Mouse (Mus musculus): ENCODE measurements at regions not wholly inside any gene's neighbourhood (a gene's known extent, or its start where the extent isn't known, plus 50 kb on each side); places are given as distances from the start of the nearest gene placed in this dataset.
A peak's percentile ranks its signal among the peaks of the same experiment; 100 is the strongest.
"Not testable (repeated sequence)": the region's sequence is repeated elsewhere in the genome, so short reads cannot be mapped to it uniquely, and the experiment has no call there.

DNA sequence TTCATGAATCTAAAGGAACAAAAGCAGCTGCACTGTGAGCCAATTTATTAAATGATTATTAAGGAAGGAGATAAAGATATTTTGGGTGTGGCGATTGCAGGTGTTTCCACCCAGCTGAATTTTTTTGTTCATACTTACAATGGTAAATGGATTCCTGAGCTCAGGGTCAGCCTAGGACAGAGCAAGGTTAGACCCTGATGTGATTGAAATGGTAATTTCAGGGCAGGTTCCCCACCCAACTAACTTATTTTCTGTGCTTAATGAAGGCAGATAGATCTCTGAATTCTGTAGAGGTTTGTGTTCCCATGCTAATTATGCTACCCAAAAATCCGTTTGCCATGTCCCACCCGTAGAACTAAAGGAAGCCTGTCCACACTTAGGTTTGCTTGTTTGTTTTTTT, 258.8 kb upstream of the St6gal2 start:
- no peaks in the 10 kb centered on the region for H3K9me3 ChIP-seq (replicated peaks)

DNA sequence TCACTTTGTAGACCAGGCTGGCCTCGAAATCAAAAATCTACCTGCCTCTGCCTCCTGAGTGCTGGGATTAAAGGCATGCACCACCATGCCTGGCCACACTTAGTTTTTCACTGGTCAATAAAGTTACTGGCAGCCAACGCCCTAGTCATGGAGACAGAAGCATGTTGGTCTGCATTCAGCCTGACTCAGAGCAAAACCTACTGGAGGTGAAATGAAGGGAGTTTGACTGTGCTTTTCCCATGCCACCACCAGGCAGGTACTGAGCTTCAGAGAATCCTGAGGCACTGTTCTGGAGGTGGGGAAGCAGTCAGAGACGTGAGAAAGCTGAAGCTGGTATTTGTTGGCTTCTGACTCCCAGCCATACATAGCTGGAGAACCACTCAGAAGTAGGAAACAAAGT, 258.4 kb upstream of the St6gal2 start:
- Histone ChIP-seq H3K4me2 (no peak overlapping the region), H3K4me3 (no peak overlapping the region), H3K9me3 (replicated peaks) (no peaks in the 10 kb centered on the region), H3K27ac (no peak overlapping the region), H3K36me3 (ENCODE audit: poor library complexity, severe bottlenecking) (no peaks in the 10 kb centered on the region), H3K4me1 (no peaks in the 10 kb centered on the region), H3K27me3 (no peaks in the 10 kb centered on the region), H3K9ac (no peak overlapping the region)
- ATAC-seq, result no peak
- 82% methylated on average over 3 of the region's 3 CpGs for WGBS

More for the DNA sequence above, 258.8 kb upstream of the St6gal2 start:
- no peaks in the 10 kb centered on the region for H3K4me1 ChIP-seq
- no peak overlapping the region for H3K4me3 ChIP-seq
- H3K36me3 ChIP-seq (ENCODE audit: poor library complexity, severe bottlenecking), result no peaks in the 10 kb centered on the region
- no peak for ATAC-seq
- H3K9ac ChIP-seq, result no peak overlapping the region
- no peaks in the 10 kb centered on the region for H3K27me3 ChIP-seq
- H3K27ac ChIP-seq, result no peak overlapping the region
- no peak overlapping the region for H3K4me2 ChIP-seq
- WGBS, result 83% methylated on average over 3 of the region's 3 CpGs

DNA sequence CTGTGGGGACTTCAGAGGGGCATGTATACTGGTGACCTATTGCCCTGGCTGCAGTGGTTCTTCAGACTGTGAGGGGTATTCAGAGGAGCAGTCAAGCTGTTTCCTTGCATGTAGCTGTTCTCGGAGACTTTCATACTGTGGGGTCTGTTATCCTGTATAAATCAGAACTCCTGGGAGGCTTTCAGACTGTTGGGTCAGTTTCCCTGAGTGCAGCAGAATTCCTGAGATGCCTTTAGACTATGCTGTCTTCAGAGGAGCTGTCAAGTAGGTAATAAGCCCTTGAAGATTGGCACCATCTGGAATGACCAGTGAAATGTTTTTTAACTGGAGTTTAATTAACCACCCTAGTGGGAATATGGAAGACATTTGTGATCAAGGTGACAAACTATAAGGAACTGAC, 238.6 kb upstream of the St6gal2 start:
- Histone ChIP-seq H3K9ac (no peak overlapping the region), H3K4me2 (no peak overlapping the region), H3K4me1 (no peaks in the 10 kb centered on the region), H3K4me3 (no peak overlapping the region), H3K36me3 (ENCODE audit: poor library complexity, severe bottlenecking) (no peaks in the 10 kb centered on the region), H3K27ac (no peak overlapping the region), H3K27me3 (no peaks in the 10 kb centered on the region), H3K9me3 (replicated peaks) (no peaks in the 10 kb centered on the region)
- WGBS, result 69% methylated on average over 1 of the region's 1 CpGs
- ATAC-seq, result no peak

DNA sequence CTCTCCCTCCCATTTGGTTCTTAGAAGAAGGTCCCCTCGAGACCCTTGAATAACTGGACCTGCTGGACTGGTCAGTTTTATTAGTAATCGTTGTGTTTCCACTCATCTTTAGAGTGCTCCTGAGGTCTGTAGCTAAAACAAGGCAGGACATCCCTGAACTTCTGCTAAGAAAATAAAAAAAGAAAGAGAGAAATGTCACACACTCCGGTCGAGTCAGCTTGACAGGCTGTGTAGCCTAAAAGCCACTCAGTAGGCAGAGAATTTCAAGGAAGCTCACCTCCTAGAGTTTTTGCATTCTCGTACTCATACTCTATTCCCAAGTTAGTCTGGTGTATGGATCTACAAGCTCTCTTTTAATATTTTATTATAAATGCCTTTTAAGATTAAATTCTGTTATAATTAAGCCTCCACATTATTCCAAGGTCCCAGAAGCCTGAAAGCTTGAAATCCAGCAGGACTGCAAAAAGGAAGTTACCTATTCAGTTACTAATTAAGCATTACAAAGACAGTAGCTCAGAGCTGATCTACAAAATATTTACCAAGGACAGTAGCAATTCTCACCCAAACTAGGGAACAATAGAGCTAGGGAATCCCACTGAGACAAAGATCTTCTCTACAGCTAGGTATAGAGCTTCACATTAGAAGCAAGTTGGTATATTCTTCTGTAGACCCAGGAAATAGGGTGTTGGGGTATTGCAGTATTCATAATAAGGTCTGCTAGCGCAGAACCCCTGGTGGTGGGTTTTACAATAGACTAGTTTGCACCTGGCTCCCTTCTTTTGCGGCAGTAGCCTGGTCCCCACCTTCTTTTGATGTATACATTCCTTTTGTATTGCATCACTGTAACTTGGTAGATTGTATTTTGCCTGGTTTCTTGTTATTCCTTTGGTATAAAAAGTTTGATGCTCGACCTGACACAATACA, 226.7 kb upstream of the St6gal2 start:
- H3K4me1 ChIP-seq; ATAC-seq; H3K4me3 ChIP-seq; H3K9me3 ChIP-seq (replicated peaks); H3K27me3 ChIP-seq; H3K9ac ChIP-seq; H3K27ac ChIP-seq; H3K4me2 ChIP-seq; H3K36me3 ChIP-seq (ENCODE audit: poor library complexity, severe bottlenecking): not testable (repeated sequence)
- WGBS, result 87% methylated on average over 8 of the region's 8 CpGs

DNA sequence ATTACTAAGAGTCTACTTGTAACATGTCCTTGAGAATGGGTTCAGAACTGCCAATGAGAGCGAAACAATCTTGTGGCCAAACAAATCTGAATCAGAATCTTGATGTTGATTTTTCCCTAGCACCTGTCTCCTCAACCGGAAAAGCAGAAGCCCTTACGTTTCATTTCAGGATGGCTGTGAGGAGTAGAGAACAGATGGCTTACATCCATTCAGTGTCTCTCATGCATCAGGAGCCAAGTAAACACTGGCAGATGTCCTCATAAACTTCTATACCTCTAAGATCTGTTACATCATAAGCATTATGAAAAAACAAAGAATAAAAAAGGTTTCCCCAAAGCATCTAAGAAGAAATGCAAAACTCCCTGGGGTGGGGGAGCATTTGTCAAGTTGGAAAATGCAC, 221.1 kb upstream of the St6gal2 start:
- Histone ChIP-seq H3K27ac (no peak overlapping the region), H3K9me3 (replicated peaks) (no peaks in the 10 kb centered on the region), H3K27me3 (no peaks in the 10 kb centered on the region), H3K36me3 (ENCODE audit: poor library complexity, severe bottlenecking) (no peaks in the 10 kb centered on the region), H3K4me2 (no peak overlapping the region), H3K9ac (no peak overlapping the region), H3K4me1 (no peaks in the 10 kb centered on the region), H3K4me3 (no peak overlapping the region)
- no peak for ATAC-seq
- WGBS, result 74% methylated on average over 3 of the region's 3 CpGs

DNA sequence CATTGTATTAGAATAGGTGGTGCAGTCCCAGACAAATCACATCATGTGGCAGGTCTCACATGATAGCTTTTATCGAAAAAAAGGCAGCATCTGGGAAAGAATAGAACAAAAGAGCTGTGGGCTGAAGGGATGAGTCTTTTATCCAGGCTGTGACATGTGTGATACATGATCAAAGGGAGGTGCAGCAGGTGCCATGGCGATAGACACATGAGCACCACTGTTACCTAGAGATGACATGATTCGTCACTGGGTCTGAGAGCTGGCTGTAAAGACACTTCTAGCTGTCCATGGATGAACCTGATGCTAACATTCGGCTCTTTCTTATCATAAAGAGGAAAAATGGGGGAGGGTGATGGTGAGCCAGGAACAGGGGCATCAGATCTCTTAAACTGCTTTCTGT, 210.9 kb upstream of the St6gal2 start:
- no peaks in the 10 kb centered on the region for H3K27me3 ChIP-seq
- no peak overlapping the region for H3K4me2 ChIP-seq
- no peak overlapping the region for H3K4me3 ChIP-seq
- H3K9me3 ChIP-seq (replicated peaks), result no peaks in the 10 kb centered on the region
- no peak overlapping the region for H3K9ac ChIP-seq
- peak; percentile 67; the same call in 1 of the 2 replicates for ATAC-seq
- WGBS, result 78% methylated on average over 4 of the region's 4 CpGs
- no peak overlapping the region for H3K27ac ChIP-seq
- no peaks in the 10 kb centered on the region for H3K4me1 ChIP-seq
- H3K36me3 ChIP-seq (ENCODE audit: poor library complexity, severe bottlenecking), result no peaks in the 10 kb centered on the region

DNA sequence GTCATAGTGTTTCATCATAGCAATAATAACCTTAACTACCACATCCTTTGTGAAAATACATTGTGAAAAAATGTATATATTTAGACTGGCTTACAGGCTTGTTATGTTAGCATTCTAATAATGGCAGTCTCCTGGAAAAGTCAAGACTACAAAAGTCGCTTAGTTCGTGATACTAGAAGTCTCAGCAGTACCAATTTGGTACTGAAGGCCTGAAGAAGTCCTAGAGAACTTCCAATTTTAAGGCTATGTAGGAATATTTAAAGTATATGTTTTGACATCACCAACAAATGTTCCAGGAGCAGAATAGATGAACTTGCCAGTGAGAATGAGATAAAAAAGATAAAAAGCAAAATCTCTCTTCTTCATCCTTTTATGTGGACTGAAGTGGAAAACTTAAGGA, 182.5 kb upstream of the St6gal2 start:
- 93% methylated on average over 2 of the region's 2 CpGs for WGBS
- no peak overlapping the region for H3K4me3 ChIP-seq
- H3K4me1 ChIP-seq, result no peaks in the 10 kb centered on the region
- no peak overlapping the region for H3K9ac ChIP-seq
- no peaks in the 10 kb centered on the region for H3K27me3 ChIP-seq
- H3K4me2 ChIP-seq, result no peak overlapping the region
- no peaks in the 10 kb centered on the region for H3K36me3 ChIP-seq (ENCODE audit: poor library complexity, severe bottlenecking)
- H3K9me3 ChIP-seq (replicated peaks), result no peaks in the 10 kb centered on the region
- ATAC-seq, result no peak
- no peak overlapping the region for H3K27ac ChIP-seq

DNA sequence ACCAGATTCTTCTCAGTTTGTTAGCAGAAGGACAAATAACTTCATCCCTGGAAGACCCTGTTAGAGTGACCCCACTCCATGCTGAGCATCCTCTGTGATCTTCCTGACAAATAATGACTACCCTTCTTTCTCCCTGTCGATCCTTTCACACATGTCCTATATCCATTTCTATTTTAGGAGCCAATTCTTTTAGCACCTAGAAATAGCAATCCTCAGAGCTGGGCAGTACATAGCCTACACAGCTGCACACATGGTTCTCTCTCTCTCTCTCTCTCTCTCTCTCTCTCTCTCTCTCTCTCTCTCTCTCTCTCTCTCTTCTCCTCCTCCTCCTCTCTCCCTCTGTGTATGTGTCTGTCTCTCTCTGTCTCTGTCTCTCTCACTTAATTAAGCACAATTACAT, 168.6 kb upstream of the St6gal2 start:
- no peak overlapping the region for H3K27ac ChIP-seq
- no peak overlapping the region for H3K4me2 ChIP-seq
- no peaks in the 10 kb centered on the region for H3K27me3 ChIP-seq
- H3K4me1 ChIP-seq, result no peaks in the 10 kb centered on the region
- H3K9me3 ChIP-seq (replicated peaks), result no peaks in the 10 kb centered on the region
- H3K4me3 ChIP-seq, result no peak overlapping the region
- no peak overlapping the region for H3K9ac ChIP-seq
- ATAC-seq, result no peak; the same call in 1 of the 2 replicates
- 79% methylated on average over 1 of the region's 1 CpGs for WGBS
- no peaks in the 10 kb centered on the region for H3K36me3 ChIP-seq (ENCODE audit: poor library complexity, severe bottlenecking)

DNA sequence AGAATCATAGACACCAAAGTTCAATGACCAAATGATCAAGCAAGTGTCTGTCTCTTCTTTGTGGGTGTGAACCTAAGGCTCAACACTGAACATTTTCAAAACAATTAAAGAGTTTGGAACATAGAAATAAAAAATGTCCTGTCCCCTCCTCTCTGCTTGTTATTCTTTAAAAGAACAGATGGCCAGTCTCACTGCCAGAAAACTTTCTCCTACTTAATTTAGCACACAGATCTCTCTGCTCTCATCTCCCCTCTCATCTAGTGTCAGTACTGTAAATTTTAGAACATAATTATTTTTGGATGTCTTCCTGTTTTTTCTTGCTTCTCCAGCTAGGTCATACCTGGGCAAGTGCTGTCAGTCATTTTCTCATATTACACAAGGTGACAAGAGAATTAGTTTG, 163.9 kb upstream of the St6gal2 start:
- ATAC-seq, result no peak
- Histone ChIP-seq H3K9ac (no peak overlapping the region), H3K9me3 (replicated peaks) (no peaks in the 10 kb centered on the region), H3K27ac (no peak overlapping the region), H3K4me3 (no peak overlapping the region), H3K27me3 (no peaks in the 10 kb centered on the region), H3K36me3 (ENCODE audit: poor library complexity, severe bottlenecking) (no peaks in the 10 kb centered on the region), H3K4me1 (no peaks in the 10 kb centered on the region), H3K4me2 (no peak overlapping the region)

DNA sequence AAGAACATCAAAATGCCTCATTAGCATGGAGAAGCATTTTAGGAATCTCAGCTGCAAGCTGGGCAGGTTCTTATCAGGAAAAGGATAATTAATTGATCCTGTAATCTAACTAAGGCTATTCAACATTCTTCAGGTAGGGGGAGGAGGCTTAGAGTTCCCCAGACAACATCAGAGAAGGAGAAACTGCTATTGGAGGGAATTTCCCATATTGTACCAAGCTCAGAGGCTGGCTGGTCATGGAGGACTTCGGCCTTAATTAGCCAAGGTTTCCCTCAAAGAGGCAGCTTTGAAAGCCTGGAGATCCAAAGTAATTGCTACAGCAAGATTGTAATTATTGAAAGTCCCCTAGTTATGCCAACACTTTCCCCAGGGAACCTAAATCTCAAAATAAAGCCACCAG, 156.6 kb upstream of the St6gal2 start:
- Histone ChIP-seq H3K4me3 (no peak overlapping the region), H3K27ac (no peak overlapping the region), H3K4me2 (no peak overlapping the region), H3K4me1 (0 out of 2 replicates have a peak, but pooled peaks cover 6% of the 10 kb centered on the region), H3K9ac (no peak overlapping the region), H3K36me3 (ENCODE audit: poor library complexity, severe bottlenecking) (no peaks in the 10 kb centered on the region), H3K27me3 (no peaks in the 10 kb centered on the region), H3K9me3 (replicated peaks) (no peaks in the 10 kb centered on the region)
- ATAC-seq, result no peak
- WGBS, result 22% methylated on average over 1 of the region's 1 CpGs

DNA sequence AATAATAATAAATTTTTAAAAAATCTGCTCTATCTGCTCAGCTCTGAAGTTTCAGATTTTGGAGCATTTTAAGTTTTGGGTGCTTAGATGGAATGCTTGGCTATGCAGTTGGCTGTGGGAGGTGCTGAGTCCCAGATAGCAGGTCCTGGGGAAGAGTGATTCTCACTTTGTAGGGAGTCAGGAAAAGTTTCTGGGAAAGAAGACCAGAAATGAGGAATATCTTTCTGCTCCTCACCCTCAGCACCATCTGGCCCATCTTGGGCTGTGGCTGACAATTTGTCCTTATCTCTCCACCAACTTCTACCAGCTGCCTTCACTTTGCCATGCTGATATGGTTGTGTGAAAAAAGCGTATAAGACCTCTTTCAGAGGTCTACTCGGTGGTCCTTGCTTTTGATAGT, 152.5 kb upstream of the St6gal2 start:
- no peak for ATAC-seq
- 85% methylated on average over 2 of the region's 2 CpGs for WGBS
- no peak overlapping the region for H3K4me2 ChIP-seq

DNA sequence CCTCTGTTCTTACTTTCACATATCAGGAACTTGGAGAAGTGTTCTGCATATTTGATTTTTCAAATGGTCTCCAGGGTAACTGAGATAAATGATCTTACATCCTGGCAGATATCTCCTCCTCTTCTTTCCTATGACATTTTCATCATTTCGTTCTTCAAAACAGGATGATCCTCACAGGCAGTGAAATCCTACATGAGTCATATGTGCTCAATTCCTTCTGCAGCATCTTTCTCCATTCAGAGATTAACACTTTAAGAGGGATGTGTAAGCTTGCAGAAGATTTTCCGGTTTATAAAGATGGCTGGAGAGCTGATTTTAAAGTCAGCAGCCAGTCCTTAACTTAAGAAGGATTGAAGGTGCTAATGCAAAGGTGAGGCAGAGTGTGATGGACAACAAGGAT, 148.5 kb upstream of the St6gal2 start:
- H3K27me3 ChIP-seq, result no peaks in the 10 kb centered on the region
- H3K4me3 ChIP-seq, result no peak overlapping the region
- no peak overlapping the region for H3K4me2 ChIP-seq
- H3K36me3 ChIP-seq (ENCODE audit: poor library complexity, severe bottlenecking), result no peaks in the 10 kb centered on the region
- no peaks in the 10 kb centered on the region for H3K9me3 ChIP-seq (replicated peaks)
- no peaks in the 10 kb centered on the region for H3K4me1 ChIP-seq
- ATAC-seq, result no peak
- no peak overlapping the region for H3K27ac ChIP-seq
- H3K9ac ChIP-seq, result no peak overlapping the region
- WGBS, result 88% methylated on average over 2 of the region's 2 CpGs

More for the DNA sequence above, 152.5 kb upstream of the St6gal2 start:
- Histone ChIP-seq H3K27me3 (no peaks in the 10 kb centered on the region), H3K9me3 (replicated peaks) (no peaks in the 10 kb centered on the region), H3K4me1 (0 out of 2 replicates have a peak, but pooled peaks cover 6% of the 10 kb centered on the region), H3K4me3 (no peak overlapping the region), H3K27ac (no peak overlapping the region), H3K36me3 (ENCODE audit: poor library complexity, severe bottlenecking) (no peaks in the 10 kb centered on the region), H3K9ac (no peak overlapping the region)

DNA sequence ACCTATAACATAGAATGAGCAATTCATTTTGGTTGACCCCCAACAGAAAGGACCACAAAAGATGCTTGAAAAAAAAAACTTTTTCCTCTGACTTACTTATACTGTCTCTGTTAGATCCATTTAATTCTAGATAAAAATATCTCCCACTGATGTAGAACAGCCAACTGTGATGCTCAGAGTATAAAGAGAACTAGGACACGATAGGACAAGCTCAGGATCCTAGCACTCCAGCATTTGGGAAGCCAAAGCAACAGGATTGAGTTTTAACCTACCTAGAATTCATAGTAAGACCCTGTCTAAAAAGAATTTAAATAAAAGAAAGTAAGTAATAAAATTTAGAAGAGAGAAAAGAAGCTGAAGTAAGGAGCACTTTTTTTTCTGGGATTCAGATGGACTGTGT, 146.3 kb upstream of the St6gal2 start:
- 80% methylated on average over 1 of the region's 1 CpGs for WGBS

More for the DNA sequence above, 146.3 kb upstream of the St6gal2 start:
- H3K36me3 ChIP-seq (ENCODE audit: poor library complexity, severe bottlenecking), result no peaks in the 10 kb centered on the region
- no peak overlapping the region for H3K9ac ChIP-seq
- H3K4me2 ChIP-seq, result no peak overlapping the region
- ATAC-seq, result no peak
- H3K9me3 ChIP-seq (replicated peaks), result no peaks in the 10 kb centered on the region
- no peaks in the 10 kb centered on the region for H3K4me1 ChIP-seq
- no peak overlapping the region for H3K27ac ChIP-seq
- no peaks in the 10 kb centered on the region for H3K27me3 ChIP-seq
- no peak overlapping the region for H3K4me3 ChIP-seq

Measured in forebrain, embryonic 13.5 days (tissue).